Mouse (Mus musculus): ENCODE measurements around the gene Arpp21. TPM values are rescaled to one million over a fixed set of nuclear protein-coding genes. Genes with fewer than 3 reads are reported as not detected.

Gene Arpp21
- polyA plus RNA-seq, 1 experiment from 2014 or later = 1.4 TPM

DNA sequence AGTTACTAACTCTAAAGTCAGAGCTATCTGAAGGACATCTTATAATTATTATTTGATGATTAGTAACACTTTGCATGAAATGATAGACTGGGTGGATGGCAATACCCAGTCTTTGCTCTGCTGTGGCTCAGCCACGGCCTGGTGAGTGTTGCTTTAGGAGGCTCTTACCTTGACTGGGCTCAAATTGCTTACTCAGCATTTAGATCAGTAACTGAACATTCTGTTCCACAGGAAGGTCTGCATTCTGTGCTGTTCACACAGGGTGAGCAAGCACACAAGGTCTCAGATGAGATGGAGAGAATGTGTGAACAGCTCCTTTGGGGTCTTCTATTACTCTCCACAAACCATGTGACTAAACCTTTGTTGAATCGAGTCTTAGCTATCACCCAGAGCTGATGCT lies 11.4 kb upstream of the Arpp21 start:
- no peak for DNase-seq (ENCODE audit: extremely low spot score, low spot score)
- Histone ChIP-seq H3K9me3 (no peaks in the 10 kb centered on the region), H3K27me3 (ENCODE audit: poor library complexity, severe bottlenecking) (no peaks in the 10 kb centered on the region), H3K27ac (no peak overlapping the region), H3K4me1 (no peaks in the 10 kb centered on the region), H3K36me3 (replicated peaks) (no peaks in the 10 kb centered on the region), H3K4me3 (no peak overlapping the region)
- WGBS = 81% methylated on average over 2 of the region's 2 CpGs

DNA sequence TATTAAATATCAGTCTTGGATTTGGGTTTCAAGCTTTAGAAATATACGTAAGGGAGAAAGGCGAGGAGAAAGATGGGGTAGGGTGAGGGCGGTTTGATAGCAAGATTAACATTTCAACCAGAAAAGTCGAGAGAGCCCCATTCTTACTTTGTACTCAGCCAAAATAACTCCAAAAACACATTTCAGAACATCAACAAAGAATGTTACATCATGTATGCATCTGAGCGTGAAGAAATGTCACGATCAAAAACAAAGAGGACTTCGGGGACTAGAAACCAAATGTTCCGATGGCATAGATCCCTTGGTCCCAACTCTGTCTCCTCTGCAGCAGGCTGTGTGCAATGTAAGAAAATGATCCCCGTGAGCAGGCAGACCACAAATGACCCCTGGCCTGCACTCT lies 2.4 kb upstream of the Arpp21 start:
- Histone ChIP-seq H3K27me3 (ENCODE audit: poor library complexity, severe bottlenecking) (peaks cover 59% of the 10 kb centered on the region), H3K4me1 (peaks cover 20% of the 10 kb centered on the region), H3K4me3 (no peak overlapping the region), H3K27ac (no peak overlapping the region), H3K9me3 (no peaks in the 10 kb centered on the region), H3K36me3 (replicated peaks) (no peaks in the 10 kb centered on the region)
- no peak for DNase-seq (ENCODE audit: extremely low spot score, low spot score)
- 87% methylated on average over 9 of the region's 9 CpGs for WGBS

DNA sequence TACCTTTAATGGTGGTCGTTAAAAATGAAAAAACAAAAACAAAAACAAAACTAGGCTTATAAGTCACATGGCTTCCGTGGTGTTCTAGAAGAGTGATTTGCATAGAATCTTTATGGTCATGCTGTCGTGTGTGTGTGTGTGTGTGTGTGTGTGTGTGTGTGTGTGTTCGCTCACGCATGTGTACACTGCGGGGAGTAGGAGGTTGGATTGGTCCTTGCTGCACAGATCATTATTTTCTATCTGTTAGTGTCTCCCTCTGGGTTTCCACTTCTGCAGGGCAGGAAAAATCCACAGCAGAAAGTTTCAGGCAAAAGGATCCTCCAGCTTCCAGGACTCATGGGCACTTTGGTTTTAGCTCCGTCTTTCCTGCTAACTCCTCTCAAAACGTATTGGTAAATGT lies 813 bp upstream of the Arpp21 start:
- Histone ChIP-seq H3K27ac (no peak overlapping the region), H3K27me3 (ENCODE audit: poor library complexity, severe bottlenecking) (peaks cover 75% of the 10 kb centered on the region), H3K4me1 (peaks cover 20% of the 10 kb centered on the region), H3K9me3 (no peaks in the 10 kb centered on the region), H3K36me3 (replicated peaks) (no peaks in the 10 kb centered on the region), H3K4me3 (no peak overlapping the region)
- no peak for DNase-seq (ENCODE audit: extremely low spot score, low spot score)
- 84% methylated on average over 8 of the region's 8 CpGs for WGBS

DNA sequence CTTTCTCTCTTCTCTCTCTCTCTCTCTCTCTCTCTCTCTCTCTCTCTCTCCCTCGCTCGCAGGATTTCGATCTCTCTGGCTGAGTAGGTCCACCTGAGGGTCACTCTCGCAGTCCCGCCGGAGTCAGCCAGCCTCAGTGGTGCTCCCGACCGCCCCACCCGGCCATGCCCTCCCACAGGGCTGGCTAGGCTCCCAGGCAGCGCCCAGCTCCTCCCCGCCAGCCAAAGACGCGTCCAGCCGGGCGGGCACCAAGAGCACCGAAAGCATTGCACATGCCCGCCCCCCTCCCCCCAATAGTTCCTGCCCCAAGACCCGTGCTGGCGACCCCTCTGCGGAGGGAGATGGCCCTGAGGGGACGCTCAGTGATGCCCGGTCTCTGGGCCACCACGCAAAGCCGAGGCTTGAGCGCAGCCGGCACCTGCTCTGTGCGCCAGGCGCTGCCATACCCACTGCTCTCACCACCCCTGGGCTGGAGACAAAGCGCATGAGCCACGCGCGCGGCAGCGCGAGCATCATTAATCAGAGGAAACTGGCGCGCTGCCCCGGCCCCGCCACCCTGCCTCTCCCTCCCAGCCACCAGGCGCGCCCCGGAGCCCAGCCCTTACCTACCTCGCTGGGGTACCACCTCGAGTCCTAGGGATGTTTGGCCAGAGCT lies 570 bp downstream of the Arpp21 start:
- Histone ChIP-seq H3K27me3 (ENCODE audit: poor library complexity, severe bottlenecking) (peaks cover 80% of the 10 kb centered on the region), H3K4me3 (peak overlapping the region; percentile 64), H3K4me1 (peaks cover 20% of the 10 kb centered on the region), H3K9me3 (no peaks in the 10 kb centered on the region), H3K27ac (peak overlapping the region; percentile 80), H3K36me3 (replicated peaks) (no peaks in the 10 kb centered on the region)
- under 1% methylated on average over 44 of the region's 44 CpGs for WGBS
- DNase-seq (ENCODE audit: extremely low spot score, low spot score) = peak; percentile 49

DNA sequence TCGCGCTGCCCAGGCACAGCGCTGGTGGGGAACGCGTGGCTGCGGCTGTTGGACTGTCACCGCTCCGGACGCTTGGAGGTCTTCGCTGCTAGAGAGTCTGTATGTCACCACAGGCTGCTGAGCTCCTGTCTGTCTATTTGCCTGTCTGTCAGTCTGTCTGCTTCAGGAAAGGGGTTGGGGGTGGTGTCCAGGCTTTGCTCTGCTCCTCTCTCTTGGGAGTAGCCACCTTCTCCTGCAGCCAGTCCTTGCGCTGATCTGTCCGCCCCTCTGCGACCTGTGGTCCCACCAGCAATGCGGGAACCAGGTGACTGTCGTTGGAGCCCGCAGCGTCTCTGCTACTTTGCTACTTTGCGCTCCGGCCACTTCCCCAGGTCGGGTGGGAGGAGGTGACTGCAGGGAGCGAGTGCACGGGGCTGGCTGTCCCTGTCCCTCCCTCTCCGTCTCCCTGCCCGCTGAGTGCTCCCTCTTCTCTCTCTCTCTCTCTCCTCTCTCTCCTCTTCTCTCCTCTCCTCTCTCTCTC lies 1.2 kb downstream of the Arpp21 start:
- Histone ChIP-seq H3K36me3 (replicated peaks) (no peaks in the 10 kb centered on the region), H3K4me3 (peak overlapping the region; percentile 64), H3K9me3 (no peaks in the 10 kb centered on the region), H3K4me1 (peaks cover 20% of the 10 kb centered on the region), H3K27me3 (ENCODE audit: poor library complexity, severe bottlenecking) (peaks cover 80% of the 10 kb centered on the region), H3K27ac (peak overlapping the region; percentile 80)
- peak; percentile 45 for DNase-seq (ENCODE audit: extremely low spot score, low spot score)
- 0% methylated on average over 24 of the region's 24 CpGs for WGBS

DNA sequence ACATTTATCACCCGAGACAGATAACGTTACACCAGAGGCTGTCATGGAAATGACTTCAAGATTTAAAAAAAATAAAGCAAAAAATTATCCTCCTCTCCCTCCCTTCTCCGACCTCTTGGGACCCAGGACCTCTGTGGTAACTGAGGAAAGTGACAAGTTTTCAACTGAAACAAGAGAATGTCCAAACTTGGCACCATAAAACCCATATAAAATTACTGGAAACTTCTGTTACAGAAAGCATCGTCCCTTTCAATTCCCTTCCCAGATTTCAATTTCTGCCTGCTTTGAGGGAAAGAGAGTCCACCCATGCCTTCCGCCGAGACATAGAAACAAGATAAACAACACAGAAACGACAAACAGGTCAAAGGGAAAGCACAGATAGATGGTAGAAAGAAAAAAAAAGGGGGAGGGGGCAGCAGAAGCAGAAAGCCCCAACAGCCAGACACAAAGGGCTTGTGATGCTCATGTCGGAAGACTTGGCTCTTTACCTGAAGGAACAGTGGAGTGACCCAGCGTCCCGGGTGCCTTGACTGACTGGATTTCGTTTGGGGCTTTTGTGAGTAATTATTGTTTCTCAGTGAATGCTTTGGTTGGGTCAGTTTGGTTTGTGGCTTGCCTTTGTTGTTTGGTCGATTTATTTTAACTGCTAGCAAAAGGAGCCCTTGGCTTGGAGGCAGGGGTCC lies 1.8 kb downstream of the Arpp21 start:
- Histone ChIP-seq H3K4me1 (peaks cover 20% of the 10 kb centered on the region), H3K36me3 (replicated peaks) (no peaks in the 10 kb centered on the region), H3K27me3 (ENCODE audit: poor library complexity, severe bottlenecking) (peaks cover 78% of the 10 kb centered on the region), H3K9me3 (no peaks in the 10 kb centered on the region), H3K4me3 (peak overlapping the region; percentile 64), H3K27ac (no peak overlapping the region)
- no peak for DNase-seq (ENCODE audit: extremely low spot score, low spot score)
- 16% methylated on average over 12 of the region's 12 CpGs for WGBS

DNA sequence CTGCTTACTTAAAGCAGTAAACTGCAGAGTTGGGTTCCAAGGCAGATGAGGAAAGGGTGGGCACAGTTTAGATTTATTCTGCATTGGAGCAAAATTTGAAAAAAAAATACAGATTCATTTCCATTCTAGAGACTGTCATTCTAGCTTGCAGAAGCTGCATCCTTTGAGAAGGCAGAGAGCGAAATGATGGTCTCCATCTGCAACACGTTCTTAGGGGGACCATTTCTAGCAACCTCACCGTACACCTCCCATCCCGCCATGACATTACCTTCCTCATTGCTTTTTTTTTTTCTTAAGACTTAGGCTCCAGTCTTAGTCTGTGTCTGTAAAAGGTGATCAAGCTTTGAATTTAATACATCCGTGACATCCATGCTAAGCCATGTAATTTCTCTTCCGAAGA lies 2.4 kb downstream of the Arpp21 start:
- DNase-seq (ENCODE audit: extremely low spot score, low spot score) = no peak
- Histone ChIP-seq H3K9me3 (no peaks in the 10 kb centered on the region), H3K36me3 (replicated peaks) (no peaks in the 10 kb centered on the region), H3K27me3 (ENCODE audit: poor library complexity, severe bottlenecking) (peaks cover 74% of the 10 kb centered on the region), H3K27ac (no peak overlapping the region), H3K4me3 (no peak overlapping the region), H3K4me1 (peaks cover 20% of the 10 kb centered on the region)
- WGBS = 54% methylated on average over 6 of the region's 6 CpGs

DNA sequence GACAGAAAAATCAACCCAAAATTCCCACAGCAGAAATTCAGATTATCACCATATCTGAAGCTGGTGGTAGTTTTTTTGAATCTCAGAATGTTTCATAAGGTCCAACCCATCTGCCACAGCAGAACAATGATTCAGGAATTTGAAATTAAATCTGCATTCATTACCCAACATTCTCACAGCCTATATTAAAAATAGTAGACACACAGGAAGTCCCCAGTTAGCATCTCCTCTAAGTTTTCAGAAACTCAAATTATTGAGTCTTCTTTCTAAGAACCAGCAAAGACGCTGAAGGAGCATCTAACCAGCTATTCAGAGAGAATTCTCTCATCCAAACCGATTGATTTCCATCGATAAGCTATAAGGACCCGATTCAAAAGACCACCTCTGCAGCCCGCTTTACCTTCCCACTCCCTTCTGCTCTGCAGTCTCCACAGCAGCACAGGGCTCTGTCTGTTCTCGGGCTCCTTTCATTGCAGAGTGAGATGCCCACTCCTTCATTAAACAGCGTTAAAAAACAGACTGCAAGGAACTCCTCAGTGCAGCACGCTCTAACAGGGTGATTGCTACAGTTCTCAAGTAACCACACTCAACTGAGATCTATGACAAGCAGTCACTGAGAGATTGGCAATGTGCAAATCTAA lies 3.7 kb downstream of the Arpp21 start:
- WGBS = 63% methylated on average over 8 of the region's 8 CpGs
- no peak overlapping the region for H3K4me3 ChIP-seq
- H3K27ac ChIP-seq = no peak overlapping the region
- peaks cover 20% of the 10 kb centered on the region for H3K4me1 ChIP-seq
- H3K27me3 ChIP-seq (ENCODE audit: poor library complexity, severe bottlenecking) = peaks cover 60% of the 10 kb centered on the region
- no peaks in the 10 kb centered on the region for H3K9me3 ChIP-seq
- H3K36me3 ChIP-seq (replicated peaks) = no peaks in the 10 kb centered on the region
- DNase-seq (ENCODE audit: extremely low spot score, low spot score) = no peak

DNA sequence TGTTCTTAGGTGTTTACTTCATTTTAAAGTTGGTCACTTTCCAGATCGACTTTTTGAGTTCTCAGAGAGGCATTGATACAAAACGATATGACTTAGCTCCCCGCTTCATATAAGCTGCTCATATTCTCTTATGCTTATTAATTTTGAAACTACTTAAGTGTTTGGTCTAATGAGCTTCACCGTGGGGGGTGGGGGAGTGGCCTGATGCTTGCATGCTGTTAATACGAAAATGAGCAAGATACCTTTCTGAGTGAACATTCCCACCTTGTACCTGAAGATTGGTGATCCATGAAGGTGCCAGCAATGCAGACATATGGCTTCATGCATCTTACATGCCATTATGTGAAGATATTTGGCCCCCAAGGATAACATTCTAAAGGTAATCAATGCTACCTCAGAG lies 4.4 kb downstream of the Arpp21 start:
- Histone ChIP-seq H3K4me3 (no peak overlapping the region), H3K4me1 (peaks cover 20% of the 10 kb centered on the region), H3K27me3 (ENCODE audit: poor library complexity, severe bottlenecking) (peaks cover 54% of the 10 kb centered on the region), H3K27ac (no peak overlapping the region), H3K36me3 (replicated peaks) (no peaks in the 10 kb centered on the region), H3K9me3 (no peaks in the 10 kb centered on the region)
- WGBS = 84% methylated on average over 5 of the region's 5 CpGs
- no peak for DNase-seq (ENCODE audit: extremely low spot score, low spot score)

DNA sequence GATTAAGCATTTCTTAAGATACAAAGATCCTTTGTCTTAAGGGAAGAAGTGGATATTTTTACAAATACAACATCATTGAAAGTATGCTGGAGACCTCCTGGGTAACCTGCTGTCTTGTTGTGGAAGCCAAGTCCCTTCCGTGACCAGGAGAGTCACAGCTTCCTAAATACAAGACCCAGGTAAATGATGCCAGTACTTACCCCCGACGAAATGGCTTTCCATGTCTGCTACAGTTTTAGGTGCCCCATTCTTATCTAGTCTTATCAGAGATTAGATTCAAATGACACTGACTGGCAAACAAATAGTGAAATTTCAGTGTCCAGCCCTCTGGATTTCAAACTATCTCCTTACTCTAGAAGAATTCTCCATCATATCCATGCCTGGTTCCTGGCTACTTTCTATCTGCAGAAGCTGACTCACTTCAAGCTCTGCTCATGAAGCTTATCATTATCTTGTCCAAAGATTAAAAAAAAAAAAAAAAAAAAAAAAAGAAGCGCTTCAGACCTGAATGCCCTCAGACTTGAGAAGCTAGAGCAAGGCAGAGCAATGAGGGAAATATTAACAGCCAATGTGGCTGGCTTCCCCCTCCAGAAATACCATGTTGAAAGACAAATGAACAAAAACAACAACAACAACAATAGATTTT lies 4.9 kb downstream of the Arpp21 start:
- no peaks in the 10 kb centered on the region for H3K9me3 ChIP-seq
- DNase-seq (ENCODE audit: extremely low spot score, low spot score) = no peak
- H3K4me3 ChIP-seq = no peak overlapping the region
- H3K27ac ChIP-seq = no peak overlapping the region
- 95% methylated on average over 4 of the region's 4 CpGs for WGBS
- no peaks in the 10 kb centered on the region for H3K36me3 ChIP-seq (replicated peaks)
- H3K4me1 ChIP-seq = peaks cover 20% of the 10 kb centered on the region
- peaks cover 48% of the 10 kb centered on the region for H3K27me3 ChIP-seq (ENCODE audit: poor library complexity, severe bottlenecking)

DNA sequence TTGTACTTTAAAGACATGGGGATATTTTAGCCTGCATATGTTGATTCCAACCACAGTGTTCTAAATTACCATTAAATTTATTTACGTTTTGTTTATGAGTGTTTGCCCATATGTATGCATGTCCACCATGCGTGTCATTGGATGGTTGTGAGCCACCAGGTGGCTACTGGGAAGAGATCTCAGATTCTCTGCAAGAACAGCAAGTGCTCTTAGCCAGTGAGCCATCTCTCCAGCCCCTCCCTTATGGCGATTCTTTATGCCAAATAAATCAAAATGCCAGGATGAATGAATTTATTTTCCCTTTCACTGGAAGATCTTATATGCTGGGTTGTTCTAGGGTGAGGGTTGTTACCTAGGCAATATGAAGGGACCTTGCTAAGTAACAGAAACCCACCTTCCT lies 7.3 kb downstream of the Arpp21 start:
- H3K27me3 ChIP-seq (ENCODE audit: poor library complexity, severe bottlenecking) = peaks cover 24% of the 10 kb centered on the region
- H3K36me3 ChIP-seq (replicated peaks) = no peaks in the 10 kb centered on the region
- no peak overlapping the region for H3K4me3 ChIP-seq
- 86% methylated on average over 3 of the region's 3 CpGs for WGBS
- no peaks in the 10 kb centered on the region for H3K9me3 ChIP-seq
- H3K4me1 ChIP-seq = no peaks in the 10 kb centered on the region
- DNase-seq (ENCODE audit: extremely low spot score, low spot score) = no peak
- no peak overlapping the region for H3K27ac ChIP-seq

DNA sequence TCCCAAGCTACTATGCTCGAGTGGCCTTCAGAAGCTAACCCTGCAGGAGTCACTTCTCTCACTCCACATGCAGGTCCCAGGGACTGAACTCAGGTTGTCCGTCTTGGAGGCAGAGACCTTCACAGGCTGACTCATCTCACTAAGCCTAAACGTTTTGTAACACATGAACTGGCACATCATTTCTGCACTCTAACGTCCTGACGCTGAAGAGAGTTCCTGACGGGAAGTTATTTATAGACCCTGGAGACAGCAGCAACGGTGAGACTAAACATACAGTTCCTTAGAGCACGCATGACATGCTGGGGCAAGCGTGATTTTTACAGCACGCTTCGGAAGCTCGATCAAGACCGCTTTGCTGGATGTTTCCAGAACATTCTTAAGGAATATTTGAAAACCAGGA lies 8.6 kb downstream of the Arpp21 start:
- DNase-seq (ENCODE audit: extremely low spot score, low spot score) = no peak
- no peak overlapping the region for H3K4me3 ChIP-seq
- no peak overlapping the region for H3K27ac ChIP-seq
- 88% methylated on average over 13 of the region's 13 CpGs for WGBS
- peaks cover 11% of the 10 kb centered on the region for H3K27me3 ChIP-seq (ENCODE audit: poor library complexity, severe bottlenecking)
- H3K4me1 ChIP-seq = no peaks in the 10 kb centered on the region
- H3K36me3 ChIP-seq (replicated peaks) = no peaks in the 10 kb centered on the region
- H3K9me3 ChIP-seq = no peaks in the 10 kb centered on the region

DNA sequence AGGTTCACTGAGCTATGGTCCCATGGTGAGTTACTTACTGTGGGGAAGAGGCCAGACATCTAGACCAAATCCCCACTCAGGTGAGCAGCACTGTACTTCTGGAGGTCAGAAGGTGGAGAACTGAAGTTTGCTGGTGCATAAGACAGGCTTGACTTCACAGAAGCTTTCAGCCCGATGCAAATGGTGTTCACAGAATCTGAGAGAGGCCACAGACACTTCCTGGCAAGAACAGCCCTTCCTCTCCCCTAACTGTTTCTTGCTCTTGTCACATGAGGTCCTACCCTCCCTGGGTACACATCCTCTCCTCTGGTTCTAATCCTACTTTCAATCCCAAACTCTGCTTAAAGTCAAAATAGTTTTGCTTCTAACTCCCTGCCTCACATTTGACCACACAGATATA lies 9.2 kb downstream of the Arpp21 start:
- Histone ChIP-seq H3K27ac (no peak overlapping the region), H3K9me3 (no peaks in the 10 kb centered on the region), H3K4me1 (no peaks in the 10 kb centered on the region), H3K27me3 (ENCODE audit: poor library complexity, severe bottlenecking) (peaks cover 5% of the 10 kb centered on the region), H3K36me3 (replicated peaks) (no peaks in the 10 kb centered on the region), H3K4me3 (no peak overlapping the region)
- DNase-seq (ENCODE audit: extremely low spot score, low spot score) = no peak
- WGBS = 71% methylated on average over 1 of the region's 1 CpGs

All from forebrain, embryonic 10.5 days (tissue).